ENCODE assay signal across 18 mouse cellular contexts in the genomic region with DNA sequence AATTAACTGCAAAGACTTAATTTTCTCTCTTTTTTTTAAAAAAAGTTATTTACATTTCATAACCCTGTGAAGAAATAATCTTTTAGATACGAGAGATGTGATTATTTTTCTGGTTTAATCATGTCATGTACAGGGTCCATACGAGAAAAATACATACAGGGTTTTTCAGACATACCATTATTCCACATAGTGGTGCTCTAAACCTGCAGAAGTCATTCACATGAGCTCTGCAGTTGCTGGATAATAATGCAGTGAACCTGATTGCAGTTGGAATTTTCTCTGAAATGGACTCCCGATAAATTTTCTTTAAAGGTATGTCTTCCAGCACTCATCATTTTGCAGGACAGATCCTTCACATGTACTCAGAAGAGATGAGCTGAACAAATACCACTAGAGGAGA.
DNase-seq lines count a peak whose midpoint lies in the region; ATAC-seq and TF ChIP-seq lines count a peak whose summit lies in the region.
"Had no signal": no experiment of that assay in that cellular context is flagged by ENCODE, and none has a peak within 500 bp of the region (broad histone marks: within the 10 kb centered on the region; RNA-seq: fewer than 3 reads in every experiment).

No protein-coding gene starts in this region.

- no peaks in the 10 kb centered on the region for H3K9me3 ChIP-seq in forebrain, postnatal 0 days (ENCODE audit: low read length)
- no peaks in the 10 kb centered on the region for H3K9me3 ChIP-seq in forebrain, embryonic 13.5 days (replicated peaks)
- H3K9me3 ChIP-seq in hindbrain, postnatal 0 days (ENCODE audit: low read length): no peaks in the 10 kb centered on the region
- no peaks in the 10 kb centered on the region for H3K9me3 ChIP-seq in hindbrain, embryonic 12.5 days (replicated peaks)
- H3K9me3 ChIP-seq in midbrain, embryonic 15.5 days: no peaks in the 10 kb centered on the region
- no peaks in the 10 kb centered on the region for H3K9me3 ChIP-seq in midbrain, embryonic 11.5 days (ENCODE audit: control insufficient read depth, low read length)
- H3K9me3 ChIP-seq: embryonic facial prominence, embryonic 10.5 days; heart, embryonic 12.5 days; intestine, embryonic 15.5 days had no signal

- DNase-seq in forebrain, postnatal 0 days: peak; percentile 13
- peak; percentile 46 for DNase-seq in hindbrain, postnatal 0 days (ENCODE audit: low spot score)
- DNase-seq in midbrain, embryonic 11.5 days (ENCODE audit: low spot score, missing footprints): no peak
- no peak for DNase-seq in gastrocnemius, adult 2 months
- DNase-seq: adrenal gland, postnatal 14 days; cerebellum, adult 18-20 months; cerebellum, adult 9-11 months; cerebellum, postnatal 36 days; gastrocnemius, postnatal 25 days had no signal

- ATAC-seq in forebrain, postnatal 0 days: 0 out of 2 replicates have a peak, but pooled peaks have one; percentile 42
- no peak for ATAC-seq in forebrain, embryonic 13.5 days
- ATAC-seq in hindbrain, postnatal 0 days: no peak
- no peak for ATAC-seq in hindbrain, embryonic 12.5 days (ENCODE audit: low FRiP score)
- no peak; the same call in 1 of the 2 replicates for ATAC-seq in midbrain, embryonic 15.5 days (replicated peaks)
- no peak for ATAC-seq in midbrain, embryonic 11.5 days (ENCODE audit: low FRiP score)
- ATAC-seq: activated CD4-positive, CD25-positive, alpha-beta regulatory T cell, adult 4 months; forebrain, embryonic 16.5 days; intestine, embryonic 15.5 days; Patski had no signal

- H3K4me2 ChIP-seq in forebrain, postnatal 0 days (ENCODE audit: low read depth): no peak overlapping the region
- H3K4me2 ChIP-seq in forebrain, embryonic 13.5 days: no peak overlapping the region
- H3K4me2 ChIP-seq in hindbrain, postnatal 0 days (ENCODE audit: low read depth, low read length): no peak overlapping the region
- no peak overlapping the region for H3K4me2 ChIP-seq in hindbrain, embryonic 12.5 days (replicated peaks)
- no peak overlapping the region for H3K4me2 ChIP-seq in midbrain, embryonic 15.5 days
- H3K4me2 ChIP-seq in midbrain, embryonic 11.5 days: no peak overlapping the region
- H3K4me2 ChIP-seq: heart, embryonic 12.5 days; intestine, embryonic 15.5 days had no signal

- H3K4me1 ChIP-seq in forebrain, postnatal 0 days (ENCODE audit: insufficient read depth): no peaks in the 10 kb centered on the region
- H3K4me1 ChIP-seq in forebrain, embryonic 13.5 days: no peaks in the 10 kb centered on the region
- no peaks in the 10 kb centered on the region for H3K4me1 ChIP-seq in hindbrain, postnatal 0 days (ENCODE audit: insufficient read depth, low read length)
- H3K4me1 ChIP-seq in hindbrain, embryonic 12.5 days: no peaks in the 10 kb centered on the region
- no peaks in the 10 kb centered on the region for H3K4me1 ChIP-seq in midbrain, embryonic 15.5 days
- H3K4me1 ChIP-seq in midbrain, embryonic 11.5 days (ENCODE audit: control insufficient read depth, insufficient read depth, low read length): no peaks in the 10 kb centered on the region
- H3K4me1 ChIP-seq: embryonic facial prominence, embryonic 10.5 days; heart, embryonic 12.5 days; intestine, embryonic 15.5 days had no signal

- H3K4me3 ChIP-seq in forebrain, postnatal 0 days (ENCODE audit: low read depth, low read length): no peak overlapping the region
- H3K4me3 ChIP-seq in forebrain, embryonic 13.5 days: no peak overlapping the region
- H3K4me3 ChIP-seq in hindbrain, postnatal 0 days (ENCODE audit: low read length): no peak overlapping the region
- no peak overlapping the region for H3K4me3 ChIP-seq in hindbrain, embryonic 12.5 days
- H3K4me3 ChIP-seq in midbrain, embryonic 15.5 days: no peak overlapping the region
- H3K4me3 ChIP-seq in midbrain, embryonic 11.5 days (ENCODE audit: low read depth, low read length): no peak overlapping the region
- no peak overlapping the region for H3K4me3 ChIP-seq in gastrocnemius, adult 2 months
- H3K4me3 ChIP-seq: embryonic facial prominence, embryonic 10.5 days; heart, embryonic 12.5 days; intestine, embryonic 15.5 days had no signal

- intact Hi-C loops in gastrocnemius, adult 2 months (cut with DNase I): no loop called here

- no peaks in the 10 kb centered on the region for H3K36me3 ChIP-seq in forebrain, postnatal 0 days (ENCODE audit: insufficient read depth)
- H3K36me3 ChIP-seq in forebrain, embryonic 13.5 days (ENCODE audit: poor library complexity, severe bottlenecking): no peaks in the 10 kb centered on the region
- H3K36me3 ChIP-seq in hindbrain, postnatal 0 days (ENCODE audit: insufficient read depth, low read length): no peaks in the 10 kb centered on the region
- H3K36me3 ChIP-seq in hindbrain, embryonic 12.5 days: no peaks in the 10 kb centered on the region
- H3K36me3 ChIP-seq in midbrain, embryonic 15.5 days (replicated peaks): no peaks in the 10 kb centered on the region
- H3K36me3 ChIP-seq in midbrain, embryonic 11.5 days (ENCODE audit: control insufficient read depth, insufficient read depth, low read length): no peaks in the 10 kb centered on the region
- H3K36me3 ChIP-seq: embryonic facial prominence, embryonic 10.5 days; heart, embryonic 12.5 days; intestine, embryonic 15.5 days had no signal

- WGBS in forebrain, postnatal 0 days: 64% methylated on average over 3 of the region's 3 CpGs
- WGBS in forebrain, embryonic 13.5 days: 71% methylated on average over 3 of the region's 3 CpGs
- 58% methylated on average over 3 of the region's 3 CpGs for WGBS in hindbrain, postnatal 0 days
- 72% methylated on average over 3 of the region's 3 CpGs for WGBS in hindbrain, embryonic 12.5 days
- WGBS in midbrain, embryonic 15.5 days: 37% methylated on average over 3 of the region's 3 CpGs
- WGBS in midbrain, embryonic 11.5 days: 80% methylated on average over 3 of the region's 3 CpGs

- 0 out of 2 replicates have a peak, but pooled peaks have one; percentile 16 for TF ChIP-seq CTCF in forebrain, postnatal 0 days (IDR thresholded peaks at IDR 0.05; ENCODE audit: low read depth)
- peak; percentile 42 for TF ChIP-seq CTCF in hindbrain, postnatal 0 days (IDR thresholded peaks at IDR 0.05; ENCODE audit: low read depth)
- TF ChIP-seq CTCF in gastrocnemius, adult 2 months (IDR thresholded peaks at IDR 0.05): no peak

- no peak overlapping the region for H3K9ac ChIP-seq in forebrain, postnatal 0 days
- H3K9ac ChIP-seq in forebrain, embryonic 13.5 days: no peak overlapping the region
- no peak overlapping the region for H3K9ac ChIP-seq in hindbrain, postnatal 0 days (replicated peaks; ENCODE audit: low read length)
- H3K9ac ChIP-seq in hindbrain, embryonic 12.5 days: no peak overlapping the region
- H3K9ac ChIP-seq in midbrain, embryonic 15.5 days: no peak overlapping the region
- no peak overlapping the region for H3K9ac ChIP-seq in midbrain, embryonic 11.5 days (ENCODE audit: low read length)
- H3K9ac ChIP-seq: heart, embryonic 12.5 days; intestine, embryonic 15.5 days had no signal

- no peaks in the 10 kb centered on the region for H3K27me3 ChIP-seq in forebrain, postnatal 0 days (ENCODE audit: insufficient read depth, low read length)
- H3K27me3 ChIP-seq in forebrain, embryonic 13.5 days: no peaks in the 10 kb centered on the region
- H3K27me3 ChIP-seq in hindbrain, postnatal 0 days (ENCODE audit: insufficient read depth, low read length): no peaks in the 10 kb centered on the region
- no peaks in the 10 kb centered on the region for H3K27me3 ChIP-seq in hindbrain, embryonic 12.5 days
- H3K27me3 ChIP-seq in midbrain, embryonic 15.5 days (replicated peaks): no peaks in the 10 kb centered on the region
- no peaks in the 10 kb centered on the region for H3K27me3 ChIP-seq in midbrain, embryonic 11.5 days (ENCODE audit: control insufficient read depth, insufficient read depth, low read length)
- H3K27me3 ChIP-seq: heart, embryonic 12.5 days; intestine, embryonic 15.5 days; Patski had no signal

- no peak overlapping the region for H3K27ac ChIP-seq in forebrain, postnatal 0 days (ENCODE audit: low read depth, low read length)
- no peak overlapping the region for H3K27ac ChIP-seq in forebrain, embryonic 13.5 days
- no peak overlapping the region for H3K27ac ChIP-seq in hindbrain, postnatal 0 days
- no peak overlapping the region for H3K27ac ChIP-seq in hindbrain, embryonic 12.5 days
- 0 out of 2 replicates have a peak overlapping the region, but pooled peaks have one; percentile 17 for H3K27ac ChIP-seq in midbrain, embryonic 15.5 days
- H3K27ac ChIP-seq in midbrain, embryonic 11.5 days (ENCODE audit: low read depth, low read length): no peak overlapping the region
- no peak overlapping the region for H3K27ac ChIP-seq in gastrocnemius, adult 2 months
- H3K27ac ChIP-seq: embryonic facial prominence, embryonic 10.5 days; intestine, embryonic 15.5 days had no signal

Comparison
In these comparisons a context has a peak if more than half of its experiments do, and no peak if none do; other contexts are left out.
1. DNase-seq: peak in forebrain, postnatal 0 days (single experiment) and hindbrain, postnatal 0 days (single experiment); none in midbrain, embryonic 11.5 days (single experiment) and gastrocnemius, adult 2 months (single experiment).